Mouse (Mus musculus): ENCODE measurements around the gene Gemin8.

The Gemin8 gene

DNA sequence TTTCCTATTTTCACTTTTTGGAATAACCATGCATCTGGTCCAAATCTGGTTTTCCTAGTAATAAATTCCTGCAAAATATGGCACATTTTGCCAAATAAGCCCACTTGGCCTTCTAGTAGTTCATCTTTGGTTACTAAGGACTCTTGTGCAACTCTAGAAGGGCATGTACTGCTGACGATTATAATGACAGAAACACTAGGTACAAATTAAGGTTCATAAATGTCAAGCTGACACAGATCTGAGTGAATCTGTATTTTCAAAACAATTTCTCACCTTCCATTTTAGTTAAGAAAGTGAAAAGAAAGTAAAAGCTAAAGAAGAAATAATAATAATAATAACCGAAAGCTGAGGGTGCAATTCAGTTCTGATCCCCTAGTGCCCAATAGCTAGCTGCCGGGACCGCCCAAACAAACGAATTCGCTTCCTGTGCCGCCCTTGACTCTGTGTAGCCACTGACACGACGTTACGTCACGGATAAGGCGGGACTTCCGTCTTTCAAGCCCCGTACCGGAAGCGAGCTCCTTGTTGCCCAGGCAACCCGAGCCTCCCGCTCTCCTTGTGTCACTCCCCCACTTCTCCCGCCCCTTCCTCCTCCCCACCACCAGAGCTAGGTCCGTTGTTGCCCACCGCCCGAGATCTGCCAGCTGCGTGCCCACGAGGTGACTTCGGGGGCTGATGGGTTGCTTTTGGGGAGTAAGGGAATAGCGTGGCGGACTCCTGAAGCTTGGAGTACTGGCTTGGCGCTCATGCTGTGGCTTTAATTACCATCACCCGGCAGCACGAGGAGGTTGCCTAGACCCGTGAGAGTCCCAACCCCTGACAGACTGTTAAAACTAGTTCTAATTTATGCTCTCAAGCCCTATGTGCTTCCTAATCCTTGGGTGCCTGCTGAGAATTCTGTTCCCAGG, at the start of gene Gemin8:
Gemin8 (plus strand) TSS at position 563 of the 908 bp plus-strand sequence.
- in situ Hi-C loops (cut with MboI; ENCODE audit: unreplicated experiment in 2 of 2), result loop anchor here (5.0 to 25.0 kb wide), 10 partner anchors 137 to 1983 kb away; partner anchors contain the start of genes Prps2 (in 1 of the 2) and Tceanc (in 1 of the 2)

DNA sequence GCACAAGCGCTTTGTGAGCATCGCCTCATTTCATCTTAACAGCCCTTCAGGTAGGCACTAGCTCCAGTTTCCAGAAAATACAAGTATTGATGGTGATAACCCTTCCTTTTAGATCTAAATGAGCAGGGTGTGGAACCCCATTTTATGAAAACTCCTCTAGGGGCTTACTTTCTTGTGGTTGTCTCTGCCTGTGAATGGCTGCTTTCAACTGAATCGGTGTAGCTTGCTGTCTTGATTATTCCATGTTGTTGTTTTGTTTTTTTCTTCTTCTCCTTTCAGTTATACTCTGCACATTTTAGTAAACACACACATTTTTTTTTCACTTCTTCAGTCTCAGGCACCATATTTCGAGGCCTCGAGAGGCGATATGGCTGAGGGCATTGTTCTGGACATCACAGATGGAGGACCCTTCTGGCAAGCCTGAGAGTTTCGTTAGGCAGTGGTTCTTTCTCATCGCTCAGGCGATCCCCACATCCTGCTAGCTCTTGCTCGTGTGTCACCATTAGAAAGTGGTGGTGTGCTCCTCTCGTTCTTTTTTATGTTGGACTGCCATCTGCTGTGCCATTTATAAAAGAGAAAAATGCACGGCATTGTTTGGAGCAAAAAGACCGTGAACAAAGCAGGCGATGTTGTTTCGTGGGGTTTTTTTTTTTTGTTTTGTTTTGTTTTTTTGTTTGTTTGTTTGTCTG, 23.0 kb upstream of the Gemin8 start:
- in situ Hi-C loops (cut with MboI; ENCODE audit: unreplicated experiment in 2 of 2), result no loop called here

DNA sequence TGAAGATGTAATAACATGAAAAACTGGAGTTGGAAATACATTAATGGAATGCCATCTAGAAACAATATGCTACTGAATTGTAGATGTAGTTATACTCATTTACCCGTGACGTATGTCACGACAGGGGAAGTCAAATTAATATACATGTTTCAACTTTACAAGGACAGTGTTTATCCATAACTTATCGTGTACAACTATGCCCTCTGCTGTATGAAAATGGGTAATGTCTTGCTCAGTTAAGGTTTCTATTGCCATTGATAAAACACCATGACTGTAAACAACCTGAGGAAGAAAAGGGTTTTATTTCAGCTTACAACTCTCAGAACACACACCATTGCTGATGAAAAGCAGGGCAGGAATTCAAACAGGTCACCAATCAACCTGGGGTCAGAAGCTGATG, 7.5 kb upstream of the Gemin8 start:
- in situ Hi-C loops (cut with MboI; ENCODE audit: unreplicated experiment in 2 of 2), result loop anchor here (5.0 to 25.0 kb wide), 6 partner anchors 625 to 1975 kb away; partner anchors contain the start of gene Prps2 (in 1 of the 2)

DNA sequence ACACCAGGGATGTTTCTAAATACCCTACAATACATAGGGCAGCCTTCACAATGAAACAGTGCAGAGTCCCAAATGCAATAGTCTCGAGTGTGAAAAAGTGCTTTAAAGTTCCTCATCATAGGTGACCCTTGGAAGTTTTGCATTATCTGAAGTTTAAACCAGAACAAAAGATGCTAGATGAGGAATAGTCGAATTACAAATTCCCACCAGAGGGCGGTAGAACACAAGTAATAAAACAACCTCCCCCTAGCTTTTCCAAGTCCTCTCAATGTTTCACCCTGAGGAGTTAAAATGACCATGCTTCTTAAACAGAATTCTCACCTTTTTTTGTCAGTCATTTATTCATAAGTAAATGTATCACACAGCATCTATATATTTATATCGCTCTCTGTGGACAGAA, 2.9 kb upstream of the Gemin8 start:
- in situ Hi-C loops (cut with MboI; ENCODE audit: unreplicated experiment in 2 of 2), result loop anchor here (5.0 to 25.0 kb wide), 6 partner anchors 185 to 1980 kb away; partner anchors contain the start of gene Prps2 (in 1 of the 2)

DNA sequence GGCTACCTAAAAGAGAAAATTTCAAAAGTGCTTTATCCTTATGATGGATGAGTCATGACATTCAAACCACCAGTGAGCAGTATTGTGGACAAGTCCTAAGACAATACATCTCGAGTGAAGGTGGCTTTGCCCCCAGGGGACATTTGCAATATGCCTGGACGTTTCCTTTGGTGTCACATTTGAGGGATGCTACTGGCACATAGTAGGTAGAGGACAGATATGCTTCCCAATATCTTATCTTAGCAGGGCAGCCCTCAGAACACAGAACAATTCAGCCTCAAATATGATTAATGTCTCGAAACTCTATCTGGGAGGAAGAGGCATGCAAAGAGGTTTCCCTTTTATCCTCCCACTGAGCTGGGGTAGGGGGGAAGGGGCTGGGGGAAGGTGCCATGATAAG, 2.3 kb upstream of the Gemin8 start:
- in situ Hi-C loops (cut with MboI; ENCODE audit: unreplicated experiment in 2 of 2), result loop anchor here (5.0 to 25.0 kb wide), 6 partner anchors 184 to 1981 kb away; partner anchors contain the start of gene Prps2 (in 1 of the 2)

DNA sequence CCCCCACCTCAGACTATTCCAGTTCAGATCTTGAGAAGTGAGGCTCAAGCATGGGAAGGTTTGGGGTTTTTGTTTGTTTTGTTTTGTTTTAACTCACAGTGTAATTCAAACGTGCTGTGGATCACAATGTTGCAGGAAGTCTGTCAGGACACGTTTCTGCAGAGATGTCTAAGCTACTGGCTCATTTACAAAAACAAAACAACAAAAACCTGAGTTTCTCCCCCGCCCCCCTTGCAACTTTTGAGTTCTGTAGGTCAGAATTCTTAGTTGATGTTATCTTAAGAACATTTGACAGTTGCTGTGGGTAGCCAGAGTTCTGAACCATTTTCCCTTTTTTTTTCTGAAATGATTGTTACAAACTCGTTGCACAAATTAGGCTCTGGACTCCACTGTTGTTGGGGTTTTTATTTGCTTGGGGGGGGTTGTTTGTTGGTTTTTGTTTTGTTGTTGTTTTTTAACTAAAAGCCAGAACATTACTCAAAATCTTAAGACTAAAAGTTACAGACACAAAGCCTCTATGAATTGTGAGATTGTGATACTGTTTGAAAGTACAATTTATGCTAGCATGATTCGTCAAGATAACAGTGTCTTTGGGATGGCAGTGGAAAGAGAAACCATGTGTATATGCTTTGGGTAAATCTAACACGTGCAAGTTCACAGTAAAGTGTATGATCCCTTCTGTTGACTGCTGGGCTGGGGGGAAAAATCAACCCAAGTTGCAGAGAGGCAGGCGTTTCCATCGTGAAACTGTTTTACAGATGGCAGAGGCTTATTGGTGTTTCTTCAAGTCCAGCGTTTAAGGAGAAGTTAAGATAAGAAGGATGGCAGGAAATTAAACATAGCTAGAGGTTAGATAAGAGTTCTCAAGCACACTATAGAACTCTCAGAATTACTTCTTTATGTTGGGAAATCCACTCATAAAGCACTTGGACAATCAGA, 815 bp downstream of the Gemin8 start:
- in situ Hi-C loops (cut with MboI; ENCODE audit: unreplicated experiment in 2 of 2), result loop anchor here (5.0 to 25.0 kb wide), 9 partner anchors 136 to 1984 kb away; partner anchors contain the start of genes Prps2 (in 1 of the 2) and Tceanc (in 1 of the 2)

DNA sequence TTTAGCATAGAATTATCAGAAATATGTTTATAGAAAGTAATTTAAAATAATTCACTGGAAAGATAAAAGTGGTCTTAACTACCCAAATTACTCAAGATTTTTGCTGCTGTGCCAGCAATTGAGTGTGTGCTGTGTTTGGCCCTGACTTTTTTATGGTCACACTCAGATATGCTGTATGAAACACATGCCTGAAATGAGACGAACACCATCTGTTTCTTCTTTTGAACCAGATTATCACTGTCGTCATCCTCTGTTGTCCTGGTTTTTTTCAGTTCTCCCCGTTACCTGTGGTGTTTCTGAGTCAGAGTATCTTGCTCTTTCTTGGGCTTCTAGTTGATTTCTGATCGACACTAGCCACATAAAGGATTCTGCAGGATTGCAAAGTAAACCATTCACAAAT, 1.8 kb downstream of the Gemin8 start:
- in situ Hi-C loops (cut with MboI; ENCODE audit: unreplicated experiment in 2 of 2), result loop anchor here (5.0 to 25.0 kb wide), 9 partner anchors 135 to 1985 kb away; partner anchors contain the start of genes Prps2 (in 1 of the 2) and Tceanc (in 1 of the 2)

DNA sequence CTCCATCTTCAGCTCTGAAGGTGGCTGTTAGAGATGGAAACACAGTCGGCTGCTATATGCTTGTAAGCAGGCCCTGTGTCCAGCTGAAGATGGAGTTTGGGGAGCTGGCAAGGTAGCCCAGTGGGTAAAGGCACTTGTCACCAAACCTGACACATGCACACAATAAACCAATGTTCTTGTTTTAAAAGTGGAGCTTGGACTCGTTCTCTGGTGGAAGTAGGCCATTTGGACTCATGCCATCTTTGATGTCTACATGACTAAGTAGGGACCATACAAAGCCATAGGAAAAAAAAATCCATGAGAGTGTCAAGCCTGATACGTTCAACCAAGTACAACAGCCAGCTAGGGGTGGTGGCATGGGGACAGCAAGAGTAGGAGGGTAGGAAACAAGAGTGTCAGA, 2.4 kb downstream of the Gemin8 start:
- in situ Hi-C loops (cut with MboI; ENCODE audit: unreplicated experiment in 2 of 2), result loop anchor here (5.0 to 25.0 kb wide), 9 partner anchors 135 to 1985 kb away; partner anchors contain the start of genes Prps2 (in 1 of the 2) and Tceanc (in 1 of the 2)

DNA sequence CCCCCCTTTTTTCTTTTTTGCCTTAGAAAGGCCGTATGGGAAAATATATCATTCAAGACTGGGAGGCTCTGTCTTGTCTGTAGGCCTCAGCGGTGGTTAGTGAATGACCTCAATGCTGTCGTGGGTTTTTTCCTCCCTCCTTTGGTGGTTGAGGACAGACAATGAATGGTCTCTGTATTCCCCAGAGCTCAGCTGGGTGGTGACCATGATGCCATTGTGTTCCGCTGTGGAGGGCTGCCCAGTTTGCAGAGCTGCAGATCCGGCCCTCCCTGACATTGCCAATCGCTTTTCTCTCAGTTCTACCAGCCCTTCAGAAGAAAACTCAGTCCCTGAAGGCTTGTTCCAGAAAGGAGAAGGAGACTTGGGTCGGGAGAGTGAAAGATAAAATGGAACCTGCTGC, 3.5 kb downstream of the Gemin8 start:
- in situ Hi-C loops (cut with MboI; ENCODE audit: unreplicated experiment in 2 of 2), result loop anchor here (5.0 to 25.0 kb wide), 9 partner anchors 134 to 1986 kb away; partner anchors contain the start of genes Prps2 (in 1 of the 2) and Tceanc (in 1 of the 2)

DNA sequence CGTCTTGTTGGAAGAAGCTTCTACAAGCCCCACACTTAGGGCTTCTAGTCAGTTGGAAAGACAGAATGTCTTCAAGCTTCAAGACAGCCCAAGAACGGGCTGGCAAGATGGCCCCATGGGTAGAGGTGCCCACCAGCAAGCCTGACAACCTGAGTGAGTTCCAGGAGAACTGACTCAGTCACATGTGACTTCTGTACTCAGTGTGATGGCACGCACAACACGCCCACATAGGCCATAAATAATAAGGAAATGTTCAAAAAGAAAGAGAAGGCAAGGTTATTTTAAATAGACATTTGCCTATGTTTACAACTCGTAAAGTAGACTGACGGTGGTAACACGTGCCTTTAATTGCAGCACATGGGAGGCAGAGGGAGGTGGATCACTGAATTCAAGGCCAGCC, 7.7 kb downstream of the Gemin8 start:
- in situ Hi-C loops (cut with MboI; ENCODE audit: unreplicated experiment in 2 of 2), result loop anchor here (10.0 to 25.0 kb wide), 5 partner anchors 109 to 1057 kb away; partner anchors contain the start of gene Tceanc (in 1 of the 2)

DNA sequence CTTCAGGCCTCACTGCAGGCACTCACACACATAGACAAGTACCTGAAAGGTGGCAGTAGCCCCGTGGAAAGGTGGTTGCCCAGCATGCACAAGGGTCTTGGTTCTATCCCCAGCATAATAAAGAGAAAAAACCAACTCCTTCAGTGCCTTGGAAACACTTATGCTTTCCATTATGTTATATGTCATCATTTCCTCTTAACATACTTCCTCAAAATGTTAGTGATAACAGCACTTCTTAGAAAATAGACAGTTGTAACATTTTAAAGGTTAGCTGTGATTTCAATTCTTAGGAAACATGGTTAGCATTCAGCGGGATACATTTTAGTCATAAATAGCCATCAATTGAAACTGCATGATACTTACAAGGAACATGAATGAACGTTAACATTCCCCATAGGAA, 12.8 kb downstream of the Gemin8 start:
- in situ Hi-C loops (cut with MboI; ENCODE audit: unreplicated experiment in 2 of 2), result loop anchor here in 1 of 2 experiments (25.0 kb wide), 1 partner anchor 104 kb away; no protein-coding TSS in a partner anchor

DNA sequence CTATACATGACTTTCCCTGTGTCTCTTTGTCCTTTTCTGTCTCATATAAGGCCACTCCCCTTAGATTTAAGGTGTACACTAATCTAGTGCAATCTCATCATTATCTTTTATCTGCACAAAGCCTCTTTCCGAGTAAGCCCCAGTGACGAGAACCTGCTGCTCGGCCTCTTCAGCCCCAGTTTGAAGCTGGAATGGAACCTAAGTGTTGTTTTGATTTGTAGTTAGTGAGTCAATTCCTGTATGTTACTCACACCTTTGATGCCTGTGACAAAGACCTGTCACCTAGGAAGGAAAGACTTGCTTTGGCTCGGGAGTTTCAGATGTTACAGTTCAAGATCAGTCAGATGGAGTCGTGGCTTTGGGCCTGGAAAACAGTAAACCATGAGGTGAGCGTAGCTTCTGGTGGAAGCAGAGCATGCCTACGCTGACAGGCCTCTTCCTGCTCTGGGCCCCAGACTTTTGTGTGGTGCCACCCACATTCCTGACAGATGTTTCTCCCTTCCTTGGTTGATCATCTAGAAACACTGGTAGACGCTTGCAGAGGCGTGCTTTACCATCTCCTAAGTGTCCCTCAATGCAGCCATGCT, 15.2 kb downstream of the Gemin8 start:
- in situ Hi-C loops (cut with MboI; ENCODE audit: unreplicated experiment in 2 of 2), result loop anchor here in 1 of 2 experiments (25.0 kb wide), 1 partner anchor 102 kb away; no protein-coding TSS in a partner anchor

DNA sequence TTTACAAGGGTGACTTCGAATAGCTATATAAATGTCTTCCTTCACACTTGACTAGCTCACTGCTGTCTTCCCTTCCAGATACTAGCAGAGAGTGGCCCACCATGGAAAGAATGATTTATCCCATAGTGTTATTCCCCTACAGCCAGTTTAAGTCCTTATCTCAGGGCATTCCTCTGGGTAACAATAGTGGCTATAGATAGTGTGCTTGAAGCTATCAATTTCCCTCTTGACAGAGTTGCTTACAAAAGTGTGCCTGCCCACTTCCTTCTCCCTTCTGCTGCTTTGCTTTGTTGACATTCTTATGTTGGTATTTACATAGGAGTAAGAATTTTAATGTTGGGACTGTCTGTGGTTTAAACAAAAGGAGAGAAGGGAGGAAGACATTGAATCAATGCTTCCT, 17.5 kb downstream of the Gemin8 start:
- in situ Hi-C loops (cut with MboI; ENCODE audit: unreplicated experiment in 2 of 2), result loop anchor here in 1 of 2 experiments (25.0 kb wide), 1 partner anchor 99 kb away; no protein-coding TSS in a partner anchor

DNA sequence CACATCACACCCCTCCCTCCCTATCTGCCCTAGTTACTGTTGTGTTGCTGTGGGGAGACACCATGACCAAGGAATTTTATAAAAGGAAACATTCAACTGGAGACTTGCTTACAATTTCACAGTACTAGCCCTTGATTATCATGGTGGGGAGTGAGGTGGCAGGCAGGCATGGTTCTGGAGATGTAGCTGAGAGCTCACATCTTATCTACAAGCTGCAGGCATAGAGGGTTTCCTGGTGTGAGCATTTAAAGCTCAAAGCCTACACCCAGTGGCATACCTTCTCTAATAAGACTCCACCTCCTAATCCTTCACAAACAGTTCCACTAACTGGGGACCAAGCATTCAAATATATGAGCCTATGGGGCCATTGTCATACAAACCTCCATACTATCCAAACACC, 26.1 kb downstream of the Gemin8 start:
- in situ Hi-C loops (cut with MboI; ENCODE audit: unreplicated experiment in 2 of 2), result loop anchor here in 1 of 2 experiments (25.0 kb wide), 1 partner anchor 91 kb away; no protein-coding TSS in a partner anchor

DNA sequence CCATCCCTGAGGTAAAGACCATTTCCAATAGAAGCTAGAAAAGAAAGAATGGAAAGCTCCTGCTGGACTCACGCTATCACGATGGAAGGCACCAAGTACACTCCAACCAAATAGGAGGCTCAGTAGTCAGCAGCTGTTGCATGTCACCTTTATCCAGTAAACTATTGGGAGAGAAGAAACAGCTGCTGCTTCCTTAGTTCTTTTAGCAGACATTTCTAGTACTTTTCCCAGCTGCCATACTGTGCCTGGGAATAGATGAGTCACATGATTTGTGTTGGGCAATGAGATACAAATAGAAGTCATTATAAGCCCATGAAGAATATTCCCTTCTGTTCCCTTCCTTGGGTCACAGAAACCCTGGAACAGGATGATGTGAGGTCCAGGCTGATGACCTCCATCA, 28.0 kb downstream of the Gemin8 start:
- in situ Hi-C loops (cut with MboI; ENCODE audit: unreplicated experiment in 2 of 2), result loop anchor here in 1 of 2 experiments (25.0 kb wide), 1 partner anchor 89 kb away; no protein-coding TSS in a partner anchor

DNA sequence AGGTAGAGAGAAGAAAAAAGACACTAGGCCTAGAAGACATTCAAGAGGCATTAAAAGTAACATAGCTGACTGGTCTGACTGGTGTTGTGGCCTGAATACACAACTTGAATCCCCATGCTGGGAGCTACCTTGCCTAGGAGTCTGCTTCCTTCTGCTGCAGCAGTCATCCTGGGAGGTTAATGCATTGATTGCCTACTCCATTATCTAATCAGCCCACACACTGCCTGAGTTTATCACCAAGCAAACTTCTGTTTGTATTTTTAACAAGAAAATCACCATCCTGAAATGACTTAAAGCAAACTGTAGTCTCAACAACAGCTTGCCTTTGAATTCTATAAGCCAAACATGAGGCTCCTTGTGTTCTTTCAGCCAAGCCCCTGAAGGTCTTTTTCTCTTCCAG, 29.6 kb downstream of the Gemin8 start:
- in situ Hi-C loops (cut with MboI; ENCODE audit: unreplicated experiment in 2 of 2), result loop anchor here in 1 of 2 experiments (25.0 kb wide), 1 partner anchor 87 kb away; no protein-coding TSS in a partner anchor

DNA sequence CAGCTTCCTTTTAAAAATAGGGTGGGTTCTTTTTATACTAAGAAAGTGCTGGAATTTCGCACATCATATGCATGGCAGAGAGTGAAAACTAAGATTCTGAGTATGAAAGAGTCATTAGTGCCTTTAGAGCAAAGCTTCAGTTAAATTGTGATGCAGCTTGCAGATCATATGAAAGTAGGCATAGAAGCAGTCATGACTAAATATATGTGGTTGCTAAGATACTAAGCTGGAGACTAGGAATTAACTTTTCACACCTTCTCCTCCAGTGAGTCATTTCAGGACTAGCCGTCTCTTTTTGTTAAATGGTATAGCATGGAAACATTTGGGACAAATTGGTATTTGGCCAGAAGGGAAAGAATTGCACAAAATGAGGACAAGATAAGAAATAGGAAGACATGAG, 44.3 kb downstream of the Gemin8 start:
- in situ Hi-C loops (cut with MboI; ENCODE audit: unreplicated experiment in 2 of 2), result no loop called here

DNA sequence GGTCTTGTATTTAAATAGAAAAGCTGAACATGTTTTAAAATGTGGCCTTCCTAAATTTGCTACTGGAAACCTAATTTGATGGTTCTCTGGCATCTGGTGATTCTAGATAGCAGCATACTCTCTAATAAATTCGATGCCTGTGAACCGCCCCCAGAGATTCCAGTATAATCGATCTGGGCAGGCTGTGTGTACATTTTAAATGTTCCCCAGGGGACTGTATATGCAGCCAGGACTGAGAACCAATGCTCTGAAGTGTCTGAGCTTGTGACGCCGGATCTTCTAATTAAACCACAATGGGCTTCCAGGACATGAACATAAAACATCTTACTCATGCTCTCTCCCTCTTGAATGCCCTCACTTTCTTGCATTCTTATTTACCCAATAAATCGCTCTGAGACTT, 46.0 kb downstream of the Gemin8 start:
- in situ Hi-C loops (cut with MboI; ENCODE audit: unreplicated experiment in 2 of 2), result no loop called here

DNA sequence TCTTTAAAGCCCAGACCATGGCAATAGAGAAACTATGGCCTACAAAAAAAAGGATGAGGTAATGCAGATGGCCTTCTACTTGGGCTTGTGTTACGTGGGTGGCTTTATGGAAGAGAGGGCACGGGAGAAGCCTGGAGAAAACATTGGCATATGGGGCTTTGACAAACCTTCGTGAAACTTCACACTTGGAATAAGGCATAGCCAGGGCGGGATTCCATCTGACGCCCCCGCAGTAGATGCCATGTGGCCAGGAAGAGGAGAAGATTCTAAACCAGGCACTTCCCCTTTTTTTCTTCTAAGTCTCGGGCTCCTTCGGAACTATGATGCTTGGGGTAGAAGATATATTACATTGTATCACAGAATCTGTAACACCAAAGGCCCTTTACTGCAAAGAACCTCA, 46.5 kb downstream of the Gemin8 start:
- in situ Hi-C loops (cut with MboI; ENCODE audit: unreplicated experiment in 2 of 2), result no loop called here
